ENCODE assay signal across 22 mouse cellular contexts in genomic region chr14:74962713-74963401, GRCm38 (mm10). TPM values are rescaled to one million over a fixed set of nuclear protein-coding genes. Genes with fewer than 3 reads are reported as not detected.
A peak's percentile ranks its signal among the peaks of the same experiment; 100 is the strongest.
DNase-seq lines count a peak whose midpoint lies in the region; ATAC-seq and TF ChIP-seq lines count a peak whose summit lies in the region.
"Had no signal": no experiment of that assay in that cellular context is flagged by ENCODE, and none has a peak within 500 bp of the region (broad histone marks: within the 10 kb centered on the region; RNA-seq: fewer than 3 reads in every experiment).

No protein-coding gene starts in this region.

- ATAC-seq in kidney, postnatal 0 days (replicated peaks; ENCODE audit: low FRiP score, low read depth) = no peak
- no peak; the same call in 1 of the 2 replicates for ATAC-seq in intestine, postnatal 0 days
- 0 out of 2 replicates have a peak, but pooled peaks have one; percentile 50 for ATAC-seq in stomach, embryonic 16.5 days (ENCODE audit: insufficient read depth, low FRiP score)
- ATAC-seq: midbrain, embryonic 15.5 days had no signal

- H3K9me3 ChIP-seq in kidney, postnatal 0 days (replicated peaks; ENCODE audit: low read length) = no peaks in the 10 kb centered on the region
- no peaks in the 10 kb centered on the region for H3K9me3 ChIP-seq in embryonic facial prominence, embryonic 10.5 days
- peaks cover 5% of the 10 kb centered on the region; the same call in 1 of the 2 replicates for H3K9me3 ChIP-seq in intestine, postnatal 0 days (ENCODE audit: control insufficient read depth)
- no peaks in the 10 kb centered on the region; the same call in 1 of the 2 replicates for H3K9me3 ChIP-seq in stomach, embryonic 16.5 days (replicated peaks; ENCODE audit: control insufficient read depth, low read length)
- H3K9me3 ChIP-seq: forebrain, embryonic 12.5 days; midbrain, embryonic 15.5 days had no signal

- H3K27ac ChIP-seq in kidney, postnatal 0 days = 0 out of 2 replicates have a peak overlapping the region, but pooled peaks have one; percentile 25
- H3K27ac ChIP-seq in embryonic facial prominence, embryonic 10.5 days (replicated peaks) = peak overlapping the region; percentile 51; the same call in 1 of the 2 replicates
- no peak overlapping the region for H3K27ac ChIP-seq in intestine, postnatal 0 days (ENCODE audit: low read depth, low read length)
- peak overlapping the region; percentile 5; the same call in 1 of the 2 replicates for H3K27ac ChIP-seq in stomach, embryonic 16.5 days (ENCODE audit: low read length)
- H3K27ac ChIP-seq: forebrain, embryonic 12.5 days; heart, embryonic 13.5 days; hindbrain, embryonic 15.5 days; liver, embryonic 14.5 days; midbrain, embryonic 15.5 days had no signal

- no peaks in the 10 kb centered on the region for H3K36me3 ChIP-seq in kidney, postnatal 0 days (ENCODE audit: insufficient read depth, low read length)
- H3K36me3 ChIP-seq in embryonic facial prominence, embryonic 10.5 days (replicated peaks) = no peaks in the 10 kb centered on the region
- no peaks in the 10 kb centered on the region for H3K36me3 ChIP-seq in intestine, postnatal 0 days (ENCODE audit: control insufficient read depth, insufficient read depth)
- H3K36me3 ChIP-seq in stomach, embryonic 16.5 days (ENCODE audit: control insufficient read depth, insufficient read depth, low read length) = no peaks in the 10 kb centered on the region
- H3K36me3 ChIP-seq: forebrain, embryonic 12.5 days; heart, embryonic 13.5 days; hindbrain, embryonic 15.5 days; midbrain, embryonic 15.5 days had no signal

- TF ChIP-seq CTCF in kidney, postnatal 0 days (IDR thresholded peaks at IDR 0.05; ENCODE audit: low read depth) = no peak
- no peak for TF ChIP-seq CTCF in intestine, postnatal 0 days (IDR thresholded peaks at IDR 0.05; ENCODE audit: low read depth)

- 75% methylated on average over 8 of the region's 8 CpGs for WGBS in kidney, postnatal 0 days
- 79% methylated on average over 8 of the region's 8 CpGs for WGBS in embryonic facial prominence, embryonic 10.5 days
- 45% methylated on average over 8 of the region's 8 CpGs for WGBS in intestine, postnatal 0 days
- 70% methylated on average over 8 of the region's 8 CpGs for WGBS in stomach, embryonic 16.5 days

- no peak overlapping the region for H3K4me3 ChIP-seq in kidney, postnatal 0 days (replicated peaks; ENCODE audit: low read depth, low read length)
- no peak overlapping the region for H3K4me3 ChIP-seq in embryonic facial prominence, embryonic 10.5 days
- no peak overlapping the region for H3K4me3 ChIP-seq in intestine, postnatal 0 days (ENCODE audit: low read depth, low read length)
- no peak overlapping the region for H3K4me3 ChIP-seq in stomach, embryonic 16.5 days (replicated peaks; ENCODE audit: low read length)
- H3K4me3 ChIP-seq: forebrain, embryonic 12.5 days; heart, embryonic 13.5 days; hindbrain, embryonic 15.5 days; midbrain, embryonic 15.5 days; myocyte had no signal

- no peak for DNase-seq in kidney, postnatal 0 days (ENCODE audit: low spot score)
- DNase-seq in kidney, postnatal 4 days = no peak
- DNase-seq in embryonic facial prominence, embryonic 10.5 days (ENCODE audit: low spot score) = no peak
- DNase-seq in retina, embryonic 14.5 days (ENCODE audit: low spot score) = no peak
- no peak for DNase-seq in gastrocnemius, postnatal 10 days
- DNase-seq: B cell, adult 2 months; cerebellum, adult 2 months; cerebellum, postnatal 36 days; heart, adult 18-20 months; heart, postnatal 4 days; kidney, adult 11 months; lung, postnatal 10 days; spleen, adult 18-20 months; thymus, adult 2 months had no signal

- no peak overlapping the region for H3K4me2 ChIP-seq in kidney, postnatal 0 days (ENCODE audit: low read length)
- 0 out of 2 replicates have a peak overlapping the region, but pooled peaks have one; percentile 6 for H3K4me2 ChIP-seq in intestine, postnatal 0 days (replicated peaks; ENCODE audit: low read depth)
- H3K4me2 ChIP-seq in stomach, embryonic 16.5 days (ENCODE audit: low read depth, low read length) = no peak overlapping the region
- H3K4me2 ChIP-seq: forebrain, embryonic 12.5 days; heart, embryonic 13.5 days; hindbrain, embryonic 15.5 days; midbrain, embryonic 15.5 days had no signal

- H3K27me3 ChIP-seq in kidney, postnatal 0 days (ENCODE audit: insufficient read depth, low read length) = no peaks in the 10 kb centered on the region
- H3K27me3 ChIP-seq in embryonic facial prominence, embryonic 10.5 days (replicated peaks; ENCODE audit: low read depth, poor library complexity, severe bottlenecking) = no peaks in the 10 kb centered on the region
- H3K27me3 ChIP-seq in intestine, postnatal 0 days (replicated peaks; ENCODE audit: control insufficient read depth, insufficient read depth, low read length) = no peaks in the 10 kb centered on the region
- H3K27me3 ChIP-seq in stomach, embryonic 16.5 days (ENCODE audit: control insufficient read depth, insufficient read depth, low read length) = no peaks in the 10 kb centered on the region
- H3K27me3 ChIP-seq: forebrain, embryonic 12.5 days; heart, embryonic 13.5 days; hindbrain, embryonic 15.5 days; midbrain, embryonic 15.5 days had no signal

- no peaks in the 10 kb centered on the region for H3K4me1 ChIP-seq in kidney, postnatal 0 days (replicated peaks; ENCODE audit: insufficient read depth, low read length)
- peaks cover 6% of the 10 kb centered on the region; the same call in 1 of the 2 replicates for H3K4me1 ChIP-seq in embryonic facial prominence, embryonic 10.5 days
- peaks cover 4% of the 10 kb centered on the region; the same call in 1 of the 2 replicates for H3K4me1 ChIP-seq in intestine, postnatal 0 days (replicated peaks; ENCODE audit: control insufficient read depth, insufficient read depth, low read length)
- H3K4me1 ChIP-seq in stomach, embryonic 16.5 days (ENCODE audit: control insufficient read depth, insufficient read depth, low read length) = no peaks in the 10 kb centered on the region
- H3K4me1 ChIP-seq: forebrain, embryonic 12.5 days; heart, embryonic 13.5 days; hindbrain, embryonic 15.5 days; midbrain, embryonic 15.5 days had no signal

- no peak overlapping the region for H3K9ac ChIP-seq in kidney, postnatal 0 days (ENCODE audit: low read depth, low read length)
- no peak overlapping the region for H3K9ac ChIP-seq in intestine, postnatal 0 days (ENCODE audit: low read depth, low read length)
- no peak overlapping the region for H3K9ac ChIP-seq in stomach, embryonic 16.5 days (ENCODE audit: low read length)
- H3K9ac ChIP-seq: forebrain, embryonic 12.5 days; heart, embryonic 13.5 days; hindbrain, embryonic 15.5 days; liver, embryonic 14.5 days; midbrain, embryonic 15.5 days had no signal

RNA-seq across cellular contexts. Expression of gene Lrch1, which starts 15.2 kb away (rescaled TPM):
- 16.1 and 16.3 TPM in 2 replicates for polyA plus RNA-seq in kidney, postnatal 0 days (2015; fragmentation: Nextera tagmentation; extraction: Ambion mirVana)
- polyA plus RNA-seq in embryonic facial prominence, embryonic 10.5 days (2016; fragmentation: Nextera tagmentation; extraction: Ambion mirVana) = 7.6 and 9.1 TPM in 2 replicates
- 4.2 and 4.4 TPM in 2 replicates for polyA plus RNA-seq in intestine, postnatal 0 days (2015; fragmentation: Nextera tagmentation; extraction: Ambion mirVana)
- 12.4 and 13.2 TPM in 2 replicates for polyA plus RNA-seq in stomach, embryonic 16.5 days (2015; fragmentation: Nextera tagmentation; extraction: Ambion mirVana)
- 10 to 100 TPM in 1 of 2 experiments, 1 to 10 TPM in 1; 8.9 to 11.2 TPM for total RNA-seq in gastrocnemius, postnatal 10 days (2021)

RNA-seq across cellular contexts. Expression of gene Rubcnl, which starts 53.0 kb away (rescaled TPM):
- 0.22 and 0.45 TPM in 2 replicates for polyA plus RNA-seq in kidney, postnatal 0 days (2015; fragmentation: Nextera tagmentation; extraction: Ambion mirVana)
- 0.13 and 0.34 TPM in 2 replicates for polyA plus RNA-seq in embryonic facial prominence, embryonic 10.5 days (2016; fragmentation: Nextera tagmentation; extraction: Ambion mirVana)
- 0.22 and 0.26 TPM in 2 replicates for polyA plus RNA-seq in intestine, postnatal 0 days (2015; fragmentation: Nextera tagmentation; extraction: Ambion mirVana)
- polyA plus RNA-seq in stomach, embryonic 16.5 days (2015; fragmentation: Nextera tagmentation; extraction: Ambion mirVana) = 0.49 and 0.66 TPM in 2 replicates
- total RNA-seq in gastrocnemius, postnatal 10 days (2021) = under 1 TPM; 0.23 to 0.61 TPM
